Mouse (Mus musculus) brown adipose tissue, adult 24 weeks (tissue): ENCODE results near the gene Naa38. TPM values are rescaled to one million over a fixed set of nuclear protein-coding genes. Genes with fewer than 3 reads are reported as not detected.

ENCODE experiments used
- H3K27ac ChIP-seq: fragments of 200-500 bp; replicated peaks from 2 replicates; pipeline ENCODE4 v1.5.1; 2012; ENCODE audit warnings: low read depth, mild to moderate bottlenecking, low read length
- H3K4me1 ChIP-seq: fragments of 200-500 bp; 2 replicates; pipeline ENCODE4 v1.6.1; 2012; ENCODE audit warnings: low read length, mixed read lengths; ENCODE audit not compliant: control insufficient read depth, insufficient read depth, insufficient read length
- H3K4me3 ChIP-seq: fragments of 200-500 bp; 2 replicates; pipeline ENCODE4 v1.5.1; 2012; ENCODE audit warnings: low read depth, mild to moderate bottlenecking, low read length, moderate library complexity; ENCODE audit not compliant: insufficient read depth
- polyA plus RNA-seq: library from polyadenylated mRNA; stranded (reverse); fragments of >200 nt; gene quantifications from 2 replicates; pipeline ENCODE4 v1.2.4, GENCODE M21; 2012; ENCODE audit not compliant: missing spikeins, insufficient read depth, insufficient read length

The Naa38 gene
- polyA plus RNA-seq, 1 experiment = 290 TPM

GRCm38 (mm10) chr11:69412548-69412947, 17.3 kb downstream of the Naa38 start:
- H3K4me1 ChIP-seq = peaks cover 15% of the 10 kb centered on the region
- peak overlapping the region; percentile 15; the same call in 1 of the 2 replicates for H3K27ac ChIP-seq
- H3K4me3 ChIP-seq = no peak overlapping the region

GRCm38 (mm10) chr11:69413221-69414181, 18.2 kb downstream of the Naa38 start, which contains the start of gene Kdm6b:
Gene Kdm6b (minus strand): TSS chr11:69413675.
- Histone ChIP-seq H3K4me3 (peak within 1 kb of the TSS; percentile 68), H3K27ac (peak within 1 kb of the TSS; percentile 74), H3K4me1 (peaks cover 15% of the 10 kb centered on the region)

GRCm38 (mm10) chr11:69414421-69415326, 19.4 kb downstream of the Naa38 start:
- peak overlapping the region; percentile 86 for H3K27ac ChIP-seq
- peak overlapping the region; percentile 68 for H3K4me3 ChIP-seq
- peaks cover 15% of the 10 kb centered on the region for H3K4me1 ChIP-seq

- peaks cover 15% of the 10 kb centered on the region for H3K4me1 ChIP-seq
- peak overlapping the region; percentile 68 for H3K4me3 ChIP-seq
Measured at GRCm38 (mm10) chr11:69415327-69415667, 20.0 kb downstream of the Naa38 start.

GRCm38 (mm10) chr11:69415668-69416451, 20.6 kb downstream of the Naa38 start:
- H3K4me3 ChIP-seq = peak overlapping the region; percentile 68
- H3K4me1 ChIP-seq = peaks cover 15% of the 10 kb centered on the region
- H3K27ac ChIP-seq = peak overlapping the region; percentile 90

More at GRCm38 (mm10) chr11:69415327-69415667, 20.0 kb downstream of the Naa38 start:
- peak overlapping the region; percentile 90 for H3K27ac ChIP-seq

GRCm38 (mm10) chr11:69416509-69416908, 21.2 kb downstream of the Naa38 start:
- Histone ChIP-seq H3K4me1 (peaks cover 15% of the 10 kb centered on the region), H3K4me3 (peak overlapping the region; percentile 66; the same call in 1 of the 2 replicates), H3K27ac (peak overlapping the region; percentile 98)

- H3K4me3 ChIP-seq = peak overlapping the region; percentile 66
- peak overlapping the region; percentile 98 for H3K27ac ChIP-seq
- peaks cover 13% of the 10 kb centered on the region for H3K4me1 ChIP-seq
Measured at GRCm38 (mm10) chr11:69416921-69417448, 21.7 kb downstream of the Naa38 start.

- Histone ChIP-seq H3K4me3 (peak overlapping the region; percentile 66), H3K4me1 (peaks cover 13% of the 10 kb centered on the region), H3K27ac (peak overlapping the region; percentile 98)
Measured at GRCm38 (mm10) chr11:69417449-69418384, 22.4 kb downstream of the Naa38 start.

GRCm38 (mm10) chr11:69418481-69419442, 23.5 kb downstream of the Naa38 start:
- H3K4me1 ChIP-seq = peaks cover 7% of the 10 kb centered on the region

GRCm38 (mm10) chr11:69419443-69419812, 24.1 kb downstream of the Naa38 start:
- H3K4me3 ChIP-seq = peak overlapping the region; percentile 73
- H3K27ac ChIP-seq = peak overlapping the region; percentile 66
- peaks cover 2% of the 10 kb centered on the region for H3K4me1 ChIP-seq

More at GRCm38 (mm10) chr11:69418481-69419442, 23.5 kb downstream of the Naa38 start:
- H3K27ac ChIP-seq = peak overlapping the region; percentile 98
- H3K4me3 ChIP-seq = peak overlapping the region; percentile 73

- Histone ChIP-seq H3K4me1 (peaks cover 2% of the 10 kb centered on the region), H3K4me3 (peak overlapping the region; percentile 73), H3K27ac (peak overlapping the region; percentile 66)
Measured at GRCm38 (mm10) chr11:69419813-69420553, 24.7 kb downstream of the Naa38 start.

GRCm38 (mm10) chr11:69420554-69421000, 25.3 kb downstream of the Naa38 start:
- no peak overlapping the region for H3K27ac ChIP-seq
- H3K4me3 ChIP-seq = peak overlapping the region; percentile 73

More at GRCm38 (mm10) chr11:69420554-69421000, 25.3 kb downstream of the Naa38 start:
- peaks cover 2% of the 10 kb centered on the region; the same call in 1 of the 2 replicates for H3K4me1 ChIP-seq
